Mouse (Mus musculus) layer of hippocampus, postnatal 36 days (tissue): ENCODE measurements around the gene Dis3. TPM values are rescaled to one million over a fixed set of nuclear protein-coding genes. Genes with fewer than 3 reads are reported as not detected.
A peak's percentile ranks its signal among the peaks of the same experiment; 100 is the strongest.
"Not testable (repeated sequence)": the region's sequence is repeated elsewhere in the genome, so short reads cannot be mapped to it uniquely, and the experiment has no call there.

ENCODE experiments used
- DNase-seq, 2 experiments: peaks; one replicate each; pipeline ENCODE4 v3.0.0; 2022
- total RNA-seq, 2 experiments: library from RNA; stranded (reverse); gene quantifications; 2 replicates each; pipeline ENCODE4 v1.2.3; 2021

Dis3 gene
- total RNA-seq, 2 experiments from 2014 or later = 18.6 to 20.4 TPM

GRCm38 (mm10) chr14:99060616-99061015 lies 39.0 kb downstream of the Dis3 start:
- peak; percentile 41 to 55 for DNase-seq

- no peak for DNase-seq
These were observed 40.5 kb downstream of the Dis3 start for GRCm38 (mm10) chr14:99058959-99059586.

GRCm38 (mm10) chr14:99046782-99047181 lies 52.8 kb downstream of the Dis3 start:
- DNase-seq = no peak

- DNase-seq = peak; percentile 88 to 89
These were observed 53.4 kb downstream of the Dis3 start, which contains the start of the genes Mzt1 and Bora for GRCm38 (mm10) chr14:99046031-99046781. Gene Mzt1 (minus strand): TSS chr14:99046134. Gene Bora (plus strand): TSS chr14:99046222.

GRCm38 (mm10) chr14:99045378-99046030 lies 54.1 kb downstream of the Dis3 start:
- DNase-seq = no peak

GRCm38 (mm10) chr14:99044718-99045117 lies 54.9 kb downstream of the Dis3 start:
- no peak for DNase-seq

GRCm38 (mm10) chr14:99044096-99044495 lies 55.5 kb downstream of the Dis3 start:
- no peak for DNase-seq

GRCm38 (mm10) chr14:99043499-99043898 lies 56.1 kb downstream of the Dis3 start:
- DNase-seq = no peak

- DNase-seq = no peak
These were observed 58.2 kb downstream of the Dis3 start for GRCm38 (mm10) chr14:99041416-99041815.

GRCm38 (mm10) chr14:99039308-99039707 lies 60.3 kb downstream of the Dis3 start:
- not testable (repeated sequence) for DNase-seq

GRCm38 (mm10) chr14:99037703-99038102 lies 61.9 kb downstream of the Dis3 start:
- DNase-seq = no peak

GRCm38 (mm10) chr14:99036039-99036438 lies 63.5 kb downstream of the Dis3 start:
- no peak for DNase-seq

GRCm38 (mm10) chr14:99034851-99035250 lies 64.7 kb downstream of the Dis3 start:
- not testable (repeated sequence) for DNase-seq

- no peak for DNase-seq
These were observed 67.0 kb downstream of the Dis3 start for GRCm38 (mm10) chr14:99032596-99032995.

- no peak for DNase-seq
These were observed 68.2 kb downstream of the Dis3 start for GRCm38 (mm10) chr14:99031337-99031873.

- no peak for DNase-seq
These were observed 69.6 kb downstream of the Dis3 start for GRCm38 (mm10) chr14:99029987-99030386.

Other genes with a start within 250 kb of the Dis3 start
- 1 to 10 TPM in 1 of 2 experiments, not detected in 1; 2.6 TPM for gene Rpl36a-ps1, start 105.5 kb downstream of the Dis3 start, total RNA-seq
- 10 to 100 TPM; 70.2 to 71.4 TPM for gene Mzt1, start 53.6 kb downstream of the Dis3 start, total RNA-seq
- gene Bora, start 53.5 kb downstream of the Dis3 start, total RNA-seq = 1 to 10 TPM; 2.6 to 2.7 TPM
- 10 to 100 TPM; 14.3 to 16.2 TPM for gene Pibf1, start 346 bp downstream of the Dis3 start, total RNA-seq
- gene Klf5, start 198.9 kb upstream of the Dis3 start, total RNA-seq = 1 to 10 TPM; 5.5 to 6.4 TPM